Comparison of ENCODE assay signal across 9 mouse cellular contexts in the genomic region with DNA sequence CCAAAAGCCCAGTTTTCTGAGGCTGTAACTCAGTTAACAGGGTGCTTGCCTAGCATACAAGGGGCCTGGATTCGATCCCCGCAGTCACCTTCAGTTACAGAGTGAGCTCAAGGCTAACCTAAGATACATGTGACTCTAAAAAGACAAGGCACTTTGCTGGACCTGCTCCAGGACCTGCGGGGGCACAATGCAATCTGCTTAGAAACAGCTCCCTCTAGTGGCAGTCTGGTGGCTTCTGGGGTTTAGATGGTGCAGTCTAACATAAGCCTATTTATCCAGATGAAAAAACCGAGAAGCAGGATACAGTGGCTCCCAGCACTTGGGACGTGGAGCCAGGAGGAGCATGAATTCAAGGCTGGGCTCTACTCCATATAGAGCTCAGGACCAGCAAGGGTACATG. TPM values are rescaled to one million over a fixed set of nuclear protein-coding genes. Genes with fewer than 3 reads are reported as not detected.
DNase-seq lines count a peak whose midpoint lies in the region; ATAC-seq and TF ChIP-seq lines count a peak whose summit lies in the region.
"Had no signal": no experiment of that assay in that cellular context is flagged by ENCODE, and none has a peak within 500 bp of the region (broad histone marks: within the 10 kb centered on the region; RNA-seq: fewer than 3 reads in every experiment).

No protein-coding gene starts in this region.

- H3K4me3 ChIP-seq in kidney, adult 2 months (ENCODE audit: insufficient read depth, low read depth, low read length): no peak overlapping the region
- H3K4me3 ChIP-seq in limb, embryonic 12.5 days (replicated peaks): no peak overlapping the region
- no peak overlapping the region for H3K4me3 ChIP-seq in midbrain, postnatal 0 days (ENCODE audit: low read depth, low read length)
- H3K4me3 ChIP-seq: embryonic facial prominence, embryonic 12.5 days had no signal

- peak; percentile 80 for ATAC-seq in granulocyte monocyte progenitor cell, adult 5-6 weeks (replicated peaks; ENCODE audit: poor library complexity, severe bottlenecking)
- peak; percentile 64; the same call in 1 of the 2 replicates for ATAC-seq in limb, embryonic 12.5 days (ENCODE audit: insufficient number of reproducible peaks, insufficient read depth, low FRiP score, low TSS enrichment, low read depth)
- no peak for ATAC-seq in midbrain, postnatal 0 days (ENCODE audit: low FRiP score)

- DNase-seq in 3T3-L1 (ENCODE audit: low read depth, low spot score): peak; percentile 97
- DNase-seq in adrenal gland, adult (ENCODE audit: inconsistent age in 2 of 2, low spot score in 1 of 2): peak; percentile 91 to 96
- peak; percentile 74 for DNase-seq in embryo, embryonic 11.5 days (ENCODE audit: low read depth, low spot score)
- peak; percentile 93 for DNase-seq in kidney, adult 2 months
- peak; percentile 95 for DNase-seq in midbrain, postnatal 0 days (ENCODE audit: low spot score)
- DNase-seq in spleen, postnatal 36 days (ENCODE audit: low spot score in 2 of 2): peak; percentile 67 to 81

- H3K9ac ChIP-seq in limb, embryonic 12.5 days (replicated peaks): no peak overlapping the region
- H3K9ac ChIP-seq in midbrain, postnatal 0 days (replicated peaks; ENCODE audit: low read length, poor library complexity, severe bottlenecking): no peak overlapping the region
- H3K9ac ChIP-seq: embryonic facial prominence, embryonic 12.5 days had no signal

- H3K36me3 ChIP-seq in kidney, adult 2 months (ENCODE audit: control insufficient read depth, insufficient read depth, low read length): peaks cover 2% of the 10 kb centered on the region; the same call in 1 of the 2 replicates
- H3K36me3 ChIP-seq in limb, embryonic 12.5 days: peaks cover 85% of the 10 kb centered on the region
- H3K36me3 ChIP-seq in midbrain, postnatal 0 days (ENCODE audit: insufficient read depth, low read length): peaks cover 40% of the 10 kb centered on the region; the same call in 1 of the 2 replicates

- TF ChIP-seq CTCF in kidney, adult 2 months (conservative IDR thresholded peaks at IDR 0.05; ENCODE audit: insufficient read depth, insufficient read length, low read depth, low read length): peak; percentile 86
- peak; percentile 88 for TF ChIP-seq CTCF in midbrain, postnatal 0 days (IDR thresholded peaks at IDR 0.05)

- H3K4me2 ChIP-seq in limb, embryonic 12.5 days: no peak overlapping the region
- no peak overlapping the region for H3K4me2 ChIP-seq in midbrain, postnatal 0 days (ENCODE audit: low read depth, low read length, poor library complexity, severe bottlenecking)
- H3K4me2 ChIP-seq: embryonic facial prominence, embryonic 12.5 days had no signal

- no peaks in the 10 kb centered on the region for H3K9me3 ChIP-seq in limb, embryonic 12.5 days
- H3K9me3 ChIP-seq in midbrain, postnatal 0 days (ENCODE audit: low read length): no peaks in the 10 kb centered on the region
- H3K9me3 ChIP-seq: embryonic facial prominence, embryonic 12.5 days had no signal

- no peak for TF ChIP-seq POLR2A in kidney, adult 2 months (IDR thresholded peaks at IDR 0.05; ENCODE audit: low read depth, low read length)

- no peak overlapping the region for H3K27ac ChIP-seq in kidney, adult 2 months (ENCODE audit: insufficient read depth, low read depth, low read length)
- no peak overlapping the region for H3K27ac ChIP-seq in limb, embryonic 12.5 days
- no peak overlapping the region for H3K27ac ChIP-seq in midbrain, postnatal 0 days (ENCODE audit: low read depth, low read length)
- H3K27ac ChIP-seq: embryonic facial prominence, embryonic 12.5 days had no signal

- 17% methylated on average over 5 of the region's 5 CpGs for WGBS in kidney, adult 2 months
- 39% methylated on average over 5 of the region's 5 CpGs for WGBS in limb, embryonic 12.5 days
- WGBS in midbrain, postnatal 0 days: 27% methylated on average over 5 of the region's 5 CpGs

- no peaks in the 10 kb centered on the region for H3K27me3 ChIP-seq in kidney, adult 2 months (replicated peaks; ENCODE audit: control insufficient read depth, insufficient read depth, low read length)
- H3K27me3 ChIP-seq in limb, embryonic 12.5 days: no peaks in the 10 kb centered on the region
- H3K27me3 ChIP-seq in midbrain, postnatal 0 days (ENCODE audit: insufficient read depth, low read length): no peaks in the 10 kb centered on the region
- H3K27me3 ChIP-seq: embryonic facial prominence, embryonic 12.5 days had no signal

- H3K4me1 ChIP-seq in kidney, adult 2 months (ENCODE audit: control insufficient read depth, insufficient read depth, low read length): no peaks in the 10 kb centered on the region
- no peaks in the 10 kb centered on the region for H3K4me1 ChIP-seq in limb, embryonic 12.5 days (replicated peaks)
- no peaks in the 10 kb centered on the region for H3K4me1 ChIP-seq in midbrain, postnatal 0 days (ENCODE audit: insufficient read depth, low read length)
- H3K4me1 ChIP-seq: embryonic facial prominence, embryonic 12.5 days had no signal

RNA-seq across cellular contexts. Expression of a gene that starts 8.7 kb away (rescaled TPM):
- not detected in 2 replicates for total RNA-seq in granulocyte monocyte progenitor cell, adult 5-6 weeks (2014; fragmentation: Nextera tagmentation)
- total RNA-seq in granulocyte monocyte progenitor cell, adult 5-6 weeks (2017): 0.17 and 0.77 TPM in 2 replicates
- 23.2 and 32.9 TPM in 2 replicates for polyA plus RNA-seq in kidney, adult 2 months (2012; rRNA removed)
- polyA plus RNA-seq in limb, embryonic 12.5 days (2016; fragmentation: Nextera tagmentation; extraction: Ambion mirVana): 19.0 and 19.2 TPM in 2 replicates
- total RNA-seq in midbrain, postnatal 0 days (2014; rRNA removed): 80.8 and 100 TPM in 2 replicates
- 50.8 and 54.1 TPM in 2 replicates for polyA plus RNA-seq in midbrain, postnatal 0 days (2015; fragmentation: Nextera tagmentation; extraction: Ambion mirVana)

RNA-seq across cellular contexts. Expression of a gene that starts 10.4 kb away (rescaled TPM):
- 24.7 and 25.5 TPM in 2 replicates for total RNA-seq in granulocyte monocyte progenitor cell, adult 5-6 weeks (2014; fragmentation: Nextera tagmentation)
- total RNA-seq in granulocyte monocyte progenitor cell, adult 5-6 weeks (2017): 22.3 and 32.6 TPM in 2 replicates
- polyA plus RNA-seq in kidney, adult 2 months (2012; rRNA removed): 68.4 and 75.7 TPM in 2 replicates
- 13.8 and 14.0 TPM in 2 replicates for polyA plus RNA-seq in limb, embryonic 12.5 days (2016; fragmentation: Nextera tagmentation; extraction: Ambion mirVana)
- total RNA-seq in midbrain, postnatal 0 days (2014; rRNA removed): 24.2 and 25.8 TPM in 2 replicates
- 17.5 and 19.7 TPM in 2 replicates for polyA plus RNA-seq in midbrain, postnatal 0 days (2015; fragmentation: Nextera tagmentation; extraction: Ambion mirVana)

RNA-seq across cellular contexts. Expression of a gene that starts 10.6 kb away (rescaled TPM):
- 2.7 and 4.1 TPM in 2 replicates for total RNA-seq in granulocyte monocyte progenitor cell, adult 5-6 weeks (2014; fragmentation: Nextera tagmentation)
- total RNA-seq in granulocyte monocyte progenitor cell, adult 5-6 weeks (2017): 1.8 and 2.0 TPM in 2 replicates
- polyA plus RNA-seq in kidney, adult 2 months (2012; rRNA removed): 2.2 and 2.7 TPM in 2 replicates
- polyA plus RNA-seq in limb, embryonic 12.5 days (2016; fragmentation: Nextera tagmentation; extraction: Ambion mirVana): 8.5 TPM in 2 replicates
- 6.4 and 7.7 TPM in 2 replicates for total RNA-seq in midbrain, postnatal 0 days (2014; rRNA removed)
- polyA plus RNA-seq in midbrain, postnatal 0 days (2015; fragmentation: Nextera tagmentation; extraction: Ambion mirVana): 5.5 and 7.4 TPM in 2 replicates

RNA-seq across cellular contexts. Expression of a gene that starts 14.5 kb away (rescaled TPM):
- total RNA-seq in granulocyte monocyte progenitor cell, adult 5-6 weeks (2014; fragmentation: Nextera tagmentation): not detected in 2 replicates
- total RNA-seq in granulocyte monocyte progenitor cell, adult 5-6 weeks (2017): not detected in 2 replicates
- 124 TPM in 1 of 2 replicates, not detected in the other for polyA plus RNA-seq in kidney, adult 2 months (2012; rRNA removed)
- 73.9 and 74.6 TPM in 2 replicates for polyA plus RNA-seq in limb, embryonic 12.5 days (2016; fragmentation: Nextera tagmentation; extraction: Ambion mirVana)
- not detected in 2 replicates for total RNA-seq in midbrain, postnatal 0 days (2014; rRNA removed)
- polyA plus RNA-seq in midbrain, postnatal 0 days (2015; fragmentation: Nextera tagmentation; extraction: Ambion mirVana): 0.31 and 0.62 TPM in 2 replicates

RNA-seq across cellular contexts. Expression of a gene that starts 24.6 kb away (rescaled TPM):
- total RNA-seq in granulocyte monocyte progenitor cell, adult 5-6 weeks (2014; fragmentation: Nextera tagmentation): 24.5 and 75.2 TPM in 2 replicates
- total RNA-seq in granulocyte monocyte progenitor cell, adult 5-6 weeks (2017): 112 and 138 TPM in 2 replicates
- polyA plus RNA-seq in kidney, adult 2 months (2012; rRNA removed): 6.6 and 7.1 TPM in 2 replicates
- 558 and 599 TPM in 2 replicates for polyA plus RNA-seq in limb, embryonic 12.5 days (2016; fragmentation: Nextera tagmentation; extraction: Ambion mirVana)
- 14.6 and 38.5 TPM in 2 replicates for total RNA-seq in midbrain, postnatal 0 days (2014; rRNA removed)
- polyA plus RNA-seq in midbrain, postnatal 0 days (2015; fragmentation: Nextera tagmentation; extraction: Ambion mirVana): 18.1 and 18.4 TPM in 2 replicates
